Mouse (Mus musculus): Measurements from ENCODE around the gene Ostm1. TPM values are rescaled to one million over a fixed set of nuclear protein-coding genes. Genes with fewer than 3 reads are reported as not detected.

Ostm1 gene
- polyA plus RNA-seq, 1 experiment from 2014 or later, result 40.3 TPM

DNA sequence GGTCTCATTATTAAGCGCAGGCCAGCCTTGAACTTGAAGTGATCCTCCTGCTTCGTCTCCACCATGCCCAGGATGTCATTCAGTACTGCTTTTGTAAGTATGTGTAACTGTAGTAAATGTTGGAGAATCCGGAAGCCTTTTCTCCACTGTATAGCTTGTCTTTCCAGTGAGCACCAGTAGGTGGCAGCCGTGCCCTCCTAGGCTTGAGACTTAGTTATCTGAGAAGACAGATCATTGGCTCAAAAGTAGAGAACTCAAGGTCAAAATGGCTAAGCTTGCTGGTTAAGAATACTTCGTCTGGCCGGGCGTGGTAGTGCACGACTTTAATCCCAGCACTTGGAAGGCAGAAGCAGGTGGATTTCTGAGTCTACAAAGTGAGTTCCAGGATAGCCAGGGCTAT is 113.4 kb downstream of the Ostm1 start:
- Histone ChIP-seq H3K9me3 (ENCODE audit: control insufficient read depth, low read length) (no peaks in the 10 kb centered on the region), H3K36me3 (ENCODE audit: control insufficient read depth, insufficient read depth, low read length) (0 out of 2 replicates have a peak, but pooled peaks cover 3% of the 10 kb centered on the region), H3K4me1 (ENCODE audit: control insufficient read depth, insufficient read depth, low read length) (no peaks in the 10 kb centered on the region), H3K4me3 (ENCODE audit: low read depth, low read length) (no peak overlapping the region), H3K27me3 (ENCODE audit: control insufficient read depth, insufficient read depth, low read length) (no peaks in the 10 kb centered on the region), H3K4me2 (ENCODE audit: low read depth, low read length) (no peak overlapping the region), H3K27ac (ENCODE audit: low read depth, low read length) (no peak overlapping the region), H3K9ac (replicated peaks; ENCODE audit: low read depth, low read length) (no peak overlapping the region)
- no peak for ATAC-seq (ENCODE audit: low read depth)
- WGBS, result 32% methylated on average over 8 of the region's 8 CpGs

- no peak for ATAC-seq (ENCODE audit: low read depth)
- Histone ChIP-seq H3K27ac (ENCODE audit: low read depth, low read length) (no peak overlapping the region), H3K4me3 (ENCODE audit: low read depth, low read length) (no peak overlapping the region), H3K9me3 (ENCODE audit: control insufficient read depth, low read length) (no peaks in the 10 kb centered on the region), H3K36me3 (ENCODE audit: control insufficient read depth, insufficient read depth, low read length) (0 out of 2 replicates have a peak, but pooled peaks cover 3% of the 10 kb centered on the region), H3K4me2 (ENCODE audit: low read depth, low read length) (no peak overlapping the region), H3K9ac (replicated peaks; ENCODE audit: low read depth, low read length) (no peak overlapping the region), H3K4me1 (ENCODE audit: control insufficient read depth, insufficient read depth, low read length) (no peaks in the 10 kb centered on the region), H3K27me3 (ENCODE audit: control insufficient read depth, insufficient read depth, low read length) (no peaks in the 10 kb centered on the region)
- WGBS, result 84% methylated on average over 9 of the region's 9 CpGs
Measured at GRCm38 (mm10) chr10:42698375-42698774, 114.8 kb downstream of the Ostm1 start.

DNA sequence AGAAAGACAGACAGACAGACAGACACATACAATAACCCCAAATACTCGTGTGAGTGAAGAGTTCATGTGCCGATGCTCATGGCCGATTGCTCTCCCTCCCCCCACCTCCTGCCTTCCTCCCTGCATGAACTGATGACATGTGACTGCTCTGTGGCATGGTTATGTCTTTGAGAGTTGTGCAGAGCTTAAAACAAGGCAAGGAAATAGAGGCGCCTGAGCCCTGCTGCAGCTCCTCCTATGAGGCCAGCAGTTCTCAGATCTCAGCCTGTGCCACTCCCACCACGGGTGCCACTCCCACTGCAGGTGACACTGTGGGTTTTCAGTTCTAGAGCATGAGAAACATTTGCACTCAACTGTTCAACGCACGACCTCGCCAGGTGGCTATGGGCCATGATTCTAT is 115.4 kb downstream of the Ostm1 start:
- H3K4me2 ChIP-seq (ENCODE audit: low read depth, low read length), result no peak overlapping the region
- no peaks in the 10 kb centered on the region for H3K9me3 ChIP-seq (ENCODE audit: control insufficient read depth, low read length)
- 88% methylated on average over 8 of the region's 8 CpGs for WGBS
- H3K27me3 ChIP-seq (ENCODE audit: control insufficient read depth, insufficient read depth, low read length), result no peaks in the 10 kb centered on the region
- no peak overlapping the region for H3K4me3 ChIP-seq (ENCODE audit: low read depth, low read length)
- H3K4me1 ChIP-seq (ENCODE audit: control insufficient read depth, insufficient read depth, low read length), result no peaks in the 10 kb centered on the region
- ATAC-seq (ENCODE audit: low read depth), result no peak
- no peak overlapping the region for H3K27ac ChIP-seq (ENCODE audit: low read depth, low read length)
- no peak overlapping the region for H3K9ac ChIP-seq (replicated peaks; ENCODE audit: low read depth, low read length)
- H3K36me3 ChIP-seq (ENCODE audit: control insufficient read depth, insufficient read depth, low read length), result 0 out of 2 replicates have a peak, but pooled peaks cover 3% of the 10 kb centered on the region

- H3K27ac ChIP-seq (ENCODE audit: low read depth, low read length), result no peak overlapping the region
- no peak overlapping the region for H3K9ac ChIP-seq (replicated peaks; ENCODE audit: low read depth, low read length)
- 0 out of 2 replicates have a peak, but pooled peaks cover 3% of the 10 kb centered on the region for H3K36me3 ChIP-seq (ENCODE audit: control insufficient read depth, insufficient read depth, low read length)
- H3K4me1 ChIP-seq (ENCODE audit: control insufficient read depth, insufficient read depth, low read length), result no peaks in the 10 kb centered on the region
- H3K4me2 ChIP-seq (ENCODE audit: low read depth, low read length), result no peak overlapping the region
- H3K27me3 ChIP-seq (ENCODE audit: control insufficient read depth, insufficient read depth, low read length), result no peaks in the 10 kb centered on the region
- no peak overlapping the region for H3K4me3 ChIP-seq (ENCODE audit: low read depth, low read length)
- ATAC-seq (ENCODE audit: low read depth), result no peak
- WGBS, result 96% methylated on average over 2 of the region's 2 CpGs
- H3K9me3 ChIP-seq (ENCODE audit: control insufficient read depth, low read length), result no peaks in the 10 kb centered on the region
Measured at GRCm38 (mm10) chr10:42702111-42702510, 118.5 kb downstream of the Ostm1 start.

DNA sequence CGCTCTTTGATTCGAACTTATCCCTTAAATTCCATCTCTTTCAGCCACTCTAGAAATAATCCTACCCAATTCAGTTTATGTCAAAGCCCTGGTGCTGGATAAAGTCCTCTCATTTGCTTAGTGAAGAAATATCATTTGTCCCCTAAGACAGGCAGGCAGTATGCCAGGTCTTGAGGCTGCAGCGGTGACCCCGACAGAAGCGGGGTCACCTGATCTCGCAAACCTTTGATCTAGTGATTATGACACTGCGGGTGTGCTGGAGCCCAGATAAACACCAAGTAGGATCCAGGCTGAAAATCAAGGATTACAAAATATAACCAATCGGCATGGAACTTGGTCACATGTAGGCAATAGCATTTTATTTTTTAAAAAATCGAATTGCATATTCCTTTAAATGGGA is 131.1 kb downstream of the Ostm1 start:
- no peak for ATAC-seq (ENCODE audit: low read depth)
- Histone ChIP-seq H3K4me2 (ENCODE audit: low read depth, low read length) (no peak overlapping the region), H3K4me1 (ENCODE audit: control insufficient read depth, insufficient read depth, low read length) (no peaks in the 10 kb centered on the region), H3K9me3 (ENCODE audit: control insufficient read depth, low read length) (no peaks in the 10 kb centered on the region), H3K9ac (replicated peaks; ENCODE audit: low read depth, low read length) (no peak overlapping the region), H3K27me3 (ENCODE audit: control insufficient read depth, insufficient read depth, low read length) (no peaks in the 10 kb centered on the region), H3K4me3 (ENCODE audit: low read depth, low read length) (no peak overlapping the region), H3K36me3 (ENCODE audit: control insufficient read depth, insufficient read depth, low read length) (no peaks in the 10 kb centered on the region), H3K27ac (ENCODE audit: low read depth, low read length) (no peak overlapping the region)
- WGBS, result 18% methylated on average over 9 of the region's 9 CpGs

DNA sequence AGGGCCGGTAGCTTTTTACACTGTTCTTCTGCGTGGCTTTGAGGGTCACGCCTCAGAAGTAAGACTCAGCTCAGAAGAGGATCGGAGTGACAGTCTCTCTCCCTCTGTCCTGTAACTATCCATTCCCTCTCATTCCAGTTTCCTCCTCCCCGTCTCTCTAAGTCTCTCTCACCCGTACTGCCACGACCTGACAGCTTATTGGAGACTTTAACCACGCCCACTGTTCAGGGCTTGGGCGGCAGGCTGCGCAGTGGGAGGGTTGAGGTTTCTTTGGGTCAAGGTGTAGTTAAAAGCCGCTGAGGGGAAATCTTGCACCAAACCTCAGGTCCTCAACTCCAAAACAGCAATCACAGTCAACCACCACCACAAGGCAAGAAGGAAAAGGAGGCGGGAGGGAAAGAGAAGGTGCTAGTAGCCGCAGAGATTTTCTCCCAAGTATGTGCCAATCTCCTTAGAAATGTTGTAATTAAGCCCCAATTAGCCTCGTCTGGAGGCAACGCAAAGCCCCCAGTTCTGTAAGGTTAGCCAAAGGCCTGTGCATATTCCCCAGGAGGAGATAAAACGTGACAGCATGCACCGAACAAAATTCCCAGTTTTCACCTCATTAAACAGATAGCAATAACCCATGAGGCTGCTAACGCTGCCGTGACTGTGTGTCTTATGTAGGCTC is 131.9 kb downstream of the Ostm1 start:
- Histone ChIP-seq H3K4me3 (ENCODE audit: low read depth, low read length) (no peak overlapping the region), H3K27me3 (ENCODE audit: control insufficient read depth, insufficient read depth, low read length) (no peaks in the 10 kb centered on the region), H3K27ac (ENCODE audit: low read depth, low read length) (no peak overlapping the region), H3K36me3 (ENCODE audit: control insufficient read depth, insufficient read depth, low read length) (no peaks in the 10 kb centered on the region), H3K9me3 (ENCODE audit: control insufficient read depth, low read length) (no peaks in the 10 kb centered on the region), H3K9ac (replicated peaks; ENCODE audit: low read depth, low read length) (no peak overlapping the region), H3K4me1 (ENCODE audit: control insufficient read depth, insufficient read depth, low read length) (no peaks in the 10 kb centered on the region), H3K4me2 (ENCODE audit: low read depth, low read length) (peak overlapping the region; percentile 34)
- ATAC-seq (ENCODE audit: low read depth), result no peak; the same call in 1 of the 2 replicates
- 10% methylated on average over 19 of the region's 19 CpGs for WGBS

GRCm38 (mm10) chr10:42722116-42722515 is 138.5 kb downstream of the Ostm1 start:
- 89% methylated on average over 5 of the region's 5 CpGs for WGBS
- Histone ChIP-seq H3K27me3 (ENCODE audit: control insufficient read depth, insufficient read depth, low read length) (no peaks in the 10 kb centered on the region), H3K4me1 (ENCODE audit: control insufficient read depth, insufficient read depth, low read length) (no peaks in the 10 kb centered on the region), H3K4me3 (ENCODE audit: low read depth, low read length) (no peak overlapping the region), H3K4me2 (ENCODE audit: low read depth, low read length) (no peak overlapping the region), H3K27ac (ENCODE audit: low read depth, low read length) (no peak overlapping the region), H3K9ac (replicated peaks; ENCODE audit: low read depth, low read length) (no peak overlapping the region), H3K9me3 (ENCODE audit: control insufficient read depth, low read length) (no peaks in the 10 kb centered on the region), H3K36me3 (ENCODE audit: control insufficient read depth, insufficient read depth, low read length) (no peaks in the 10 kb centered on the region)
- ATAC-seq (ENCODE audit: low read depth), result no peak

- no peaks in the 10 kb centered on the region for H3K36me3 ChIP-seq (ENCODE audit: control insufficient read depth, insufficient read depth, low read length)
- H3K27me3 ChIP-seq (ENCODE audit: control insufficient read depth, insufficient read depth, low read length), result no peaks in the 10 kb centered on the region
- H3K9ac ChIP-seq (replicated peaks; ENCODE audit: low read depth, low read length), result no peak overlapping the region
- H3K4me3 ChIP-seq (ENCODE audit: low read depth, low read length), result no peak overlapping the region
- WGBS, result 58% methylated on average over 13 of the region's 13 CpGs
- no peaks in the 10 kb centered on the region for H3K9me3 ChIP-seq (ENCODE audit: control insufficient read depth, low read length)
- no peak for ATAC-seq (ENCODE audit: low read depth)
- H3K4me2 ChIP-seq (ENCODE audit: low read depth, low read length), result no peak overlapping the region
- no peaks in the 10 kb centered on the region for H3K4me1 ChIP-seq (ENCODE audit: control insufficient read depth, insufficient read depth, low read length)
- no peak overlapping the region for H3K27ac ChIP-seq (ENCODE audit: low read depth, low read length)
Measured at GRCm38 (mm10) chr10:42723275-42724232, 139.9 kb downstream of the Ostm1 start.

DNA sequence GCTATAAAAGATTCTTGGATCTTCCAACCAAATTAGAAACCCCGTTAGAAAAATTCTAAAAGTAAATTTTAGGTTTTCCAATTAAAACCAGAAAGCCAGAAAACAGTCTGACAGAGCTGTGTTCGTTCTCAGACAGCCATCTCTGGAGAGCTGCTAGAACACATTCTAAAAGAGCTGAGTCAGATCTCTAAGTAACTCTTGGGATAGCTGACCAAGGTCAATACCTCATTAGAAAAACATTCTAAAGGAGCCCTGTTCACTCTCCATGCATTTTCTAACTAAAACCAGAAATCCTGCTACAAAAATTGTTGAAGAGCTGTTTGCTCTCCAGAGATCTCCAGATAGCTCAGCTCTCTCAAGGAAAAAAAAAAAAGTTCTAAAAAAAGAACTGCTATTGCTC is 146.0 kb downstream of the Ostm1 start:
- Histone ChIP-seq H3K27ac (ENCODE audit: low read depth, low read length) (no peak overlapping the region), H3K4me2 (ENCODE audit: low read depth, low read length) (no peak overlapping the region), H3K9ac (replicated peaks; ENCODE audit: low read depth, low read length) (no peak overlapping the region), H3K9me3 (ENCODE audit: control insufficient read depth, low read length) (no peaks in the 10 kb centered on the region), H3K36me3 (ENCODE audit: control insufficient read depth, insufficient read depth, low read length) (no peaks in the 10 kb centered on the region), H3K27me3 (ENCODE audit: control insufficient read depth, insufficient read depth, low read length) (no peaks in the 10 kb centered on the region), H3K4me1 (ENCODE audit: control insufficient read depth, insufficient read depth, low read length) (no peaks in the 10 kb centered on the region), H3K4me3 (ENCODE audit: low read depth, low read length) (no peak overlapping the region)
- ATAC-seq (ENCODE audit: low read depth), result no peak
- WGBS, result 78% methylated on average over 2 of the region's 2 CpGs
